Mouse (Mus musculus) cerebellum, adult 9-11 months (tissue): ENCODE measurements at regions not wholly inside any gene's neighbourhood (a gene's known extent, or its start where the extent isn't known, plus 50 kb on each side); places are given as distances from the start of the nearest gene placed in this dataset.
"Not testable (repeated sequence)": the region's sequence is repeated elsewhere in the genome, so short reads cannot be mapped to it uniquely, and the experiment has no call there.

ENCODE experiments used
- DNase-seq: peaks from one replicate; pipeline ENCODE4 v3.0.0; 2022

GRCm38 (mm10) chr13:99724245-99724644, 176.6 kb downstream of the Cartpt start:
- no peak for DNase-seq

GRCm38 (mm10) chr13:99723237-99723981, 177.5 kb downstream of the Cartpt start:
- DNase-seq: no peak

- DNase-seq: no peak
Observed at GRCm38 (mm10) chr13:99720566-99720965, 180.3 kb downstream of the Cartpt start.

- DNase-seq: no peak
Observed at GRCm38 (mm10) chr13:99696559-99696890, 180.2 kb upstream of the Map1b start.

GRCm38 (mm10) chr13:99695874-99696558, 179.7 kb upstream of the Map1b start:
- no peak for DNase-seq

GRCm38 (mm10) chr13:99679934-99680333, 163.6 kb upstream of the Map1b start:
- no peak for DNase-seq

- DNase-seq: no peak
Observed at GRCm38 (mm10) chr13:99679430-99679829, 163.1 kb upstream of the Map1b start.

- DNase-seq: peak; percentile 64
Observed at GRCm38 (mm10) chr13:99676393-99676792, 160.1 kb upstream of the Map1b start.

- peak; percentile 85 for DNase-seq
Observed at GRCm38 (mm10) chr13:99675951-99676350, 159.6 kb upstream of the Map1b start.

GRCm38 (mm10) chr13:99672714-99673113, 156.4 kb upstream of the Map1b start:
- DNase-seq: no peak

GRCm38 (mm10) chr13:99671747-99672146, 155.4 kb upstream of the Map1b start:
- DNase-seq: peak; percentile 12

- DNase-seq: no peak
Observed at GRCm38 (mm10) chr13:99669987-99670534, 153.7 kb upstream of the Map1b start.

- no peak for DNase-seq
Observed at GRCm38 (mm10) chr13:99668613-99669012, 152.3 kb upstream of the Map1b start.

- DNase-seq: no peak
Observed at GRCm38 (mm10) chr13:99666086-99666485, 149.7 kb upstream of the Map1b start.

GRCm38 (mm10) chr13:99663422-99663821, 147.1 kb upstream of the Map1b start:
- DNase-seq: not testable (repeated sequence)

GRCm38 (mm10) chr13:99647661-99648204, 131.4 kb upstream of the Map1b start:
- DNase-seq: peak; percentile 22

GRCm38 (mm10) chr13:99644771-99645170, 128.4 kb upstream of the Map1b start:
- DNase-seq: no peak

- DNase-seq: peak; percentile 15
Observed at GRCm38 (mm10) chr13:99642811-99643210, 126.5 kb upstream of the Map1b start.

- peak; percentile 54 for DNase-seq
Observed at GRCm38 (mm10) chr13:99642301-99642700, 126.0 kb upstream of the Map1b start.

- peak; percentile 91 for DNase-seq
Observed at GRCm38 (mm10) chr13:99641386-99642165, 125.2 kb upstream of the Map1b start.

GRCm38 (mm10) chr13:99632706-99633105, 116.4 kb upstream of the Map1b start:
- no peak for DNase-seq

GRCm38 (mm10) chr13:99630800-99631199, 114.5 kb upstream of the Map1b start:
- no peak for DNase-seq

GRCm38 (mm10) chr13:99630356-99630755, 114.0 kb upstream of the Map1b start:
- DNase-seq: no peak
